In the genomic region with DNA sequence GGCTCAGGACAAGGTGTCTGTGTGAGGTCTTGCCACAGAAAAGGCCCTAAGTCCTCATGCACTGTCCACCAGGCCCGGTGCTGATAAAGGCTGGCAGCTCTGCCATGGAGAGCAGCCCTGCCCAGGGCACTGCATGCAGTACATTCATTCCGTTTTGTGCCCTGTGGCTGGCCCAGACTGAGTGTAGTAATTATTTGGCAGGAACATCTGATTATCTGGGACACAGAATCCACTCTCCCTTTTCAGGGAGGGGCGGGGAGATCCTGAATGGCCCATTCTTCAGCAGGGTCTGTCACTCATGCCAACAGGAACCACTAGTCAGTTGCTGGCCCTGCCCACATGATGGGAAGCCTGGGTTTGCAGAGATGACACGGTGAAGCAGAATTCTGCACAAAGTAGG, we compare ENCODE assay signal across 8 mouse cellular contexts. TPM values are rescaled to one million over a fixed set of nuclear protein-coding genes. Genes with fewer than 3 reads are reported as not detected.
DNase-seq lines count a peak whose midpoint lies in the region; ATAC-seq lines count a peak whose summit lies in the region.

No protein-coding gene starts in this region.

- H3K9ac ChIP-seq in hindbrain, embryonic 14.5 days: no peak overlapping the region
- H3K9ac ChIP-seq in hindbrain, embryonic 11.5 days (ENCODE audit: low read depth, low read length): no peak overlapping the region

- H3K27me3 ChIP-seq in hindbrain, embryonic 14.5 days (ENCODE audit: control insufficient read depth, insufficient read depth, low read length): no peaks in the 10 kb centered on the region
- no peaks in the 10 kb centered on the region for H3K27me3 ChIP-seq in hindbrain, embryonic 11.5 days (ENCODE audit: control insufficient read depth, insufficient read depth, low read length)

- H3K4me1 ChIP-seq in hindbrain, embryonic 14.5 days (replicated peaks; ENCODE audit: control insufficient read depth, insufficient read depth, low read length): no peaks in the 10 kb centered on the region
- H3K4me1 ChIP-seq in hindbrain, embryonic 11.5 days (replicated peaks; ENCODE audit: control insufficient read depth, insufficient read depth, low read length): no peaks in the 10 kb centered on the region

- H3K9me3 ChIP-seq in hindbrain, embryonic 14.5 days (ENCODE audit: control insufficient read depth, low read length): no peaks in the 10 kb centered on the region
- H3K9me3 ChIP-seq in hindbrain, embryonic 11.5 days (ENCODE audit: control insufficient read depth, low read length): no peaks in the 10 kb centered on the region

- 85% methylated on average over 4 of the region's 4 CpGs for WGBS in hindbrain, embryonic 14.5 days
- WGBS in hindbrain, embryonic 11.5 days: 92% methylated on average over 4 of the region's 4 CpGs

- peaks cover 98% of the 10 kb centered on the region for H3K36me3 ChIP-seq in hindbrain, embryonic 14.5 days (replicated peaks; ENCODE audit: control insufficient read depth, insufficient read depth)
- H3K36me3 ChIP-seq in hindbrain, embryonic 11.5 days (ENCODE audit: control insufficient read depth, insufficient read depth, low read length): peaks cover 34% of the 10 kb centered on the region

- H3K4me3 ChIP-seq in hindbrain, embryonic 14.5 days (replicated peaks; ENCODE audit: low read length): no peak overlapping the region
- H3K4me3 ChIP-seq in hindbrain, embryonic 11.5 days (ENCODE audit: low read depth, low read length): no peak overlapping the region

- DNase-seq in hindbrain, embryonic 14.5 days (ENCODE audit: low spot score): peak; percentile 30
- DNase-seq in hindbrain, embryonic 11.5 days (ENCODE audit: low spot score): no peak
- DNase-seq in cerebellum, adult 9-11 months: peak; percentile 93
- peak; percentile 28 to 75 for DNase-seq in layer of hippocampus, adult 18-20 months (ENCODE audit: low spot score in 2 of 2)
- peak; percentile 36 for DNase-seq in retina, postnatal 7 days (ENCODE audit: low read depth, low spot score)
- no peak for DNase-seq in spleen, postnatal 36 days (ENCODE audit: low spot score in 2 of 2)

- ATAC-seq in hindbrain, embryonic 14.5 days (ENCODE audit: low FRiP score): peak; percentile 23; the same call in 1 of the 2 replicates
- no peak for ATAC-seq in hindbrain, embryonic 11.5 days (ENCODE audit: low FRiP score)
- no peak for ATAC-seq in inflammation-experienced regulatory T-cells, adult 6 months
- ATAC-seq in activated CD4-positive, CD25-positive, alpha-beta regulatory T cell, adult 4 months: no peak

- H3K27ac ChIP-seq in hindbrain, embryonic 14.5 days: no peak overlapping the region
- H3K27ac ChIP-seq in hindbrain, embryonic 11.5 days (ENCODE audit: low read depth, low read length): no peak overlapping the region

- no peak overlapping the region for H3K4me2 ChIP-seq in hindbrain, embryonic 14.5 days (replicated peaks)
- H3K4me2 ChIP-seq in hindbrain, embryonic 11.5 days (replicated peaks; ENCODE audit: low read depth, low read length): no peak overlapping the region

RNA-seq across cellular contexts. Expression of a gene that starts 29.1 kb away (rescaled TPM):
- polyA plus RNA-seq in hindbrain, embryonic 14.5 days (2014; fragmentation: Nextera tagmentation; extraction: Ambion mirVana): 0.14 and 0.27 TPM in 2 replicates
- polyA plus RNA-seq in hindbrain, embryonic 11.5 days (2014; fragmentation: Nextera tagmentation; extraction: Ambion mirVana): 0.13 and 0.15 TPM in 2 replicates
- 1 to 10 TPM; 2.4 to 3.3 TPM for total RNA-seq in layer of hippocampus, adult 18-20 months (2021)
- 10 to 100 TPM in 1 of 3 experiments, 1 to 10 TPM in 2; 7.6 to 10.5 (median 8.7) TPM for polyA plus RNA-seq in inflammation-experienced regulatory T-cells, adult 6 months (2017; shearing (Covaris generic))
- polyA plus RNA-seq in activated CD4-positive, CD25-positive, alpha-beta regulatory T cell, adult 4 months (2017; shearing (Covaris generic)): 10 to 100 TPM in 1 of 2 experiments, 1 to 10 TPM in 1; 4.7 to 11.3 TPM

RNA-seq across cellular contexts. Expression of a gene that starts 30.9 kb away (rescaled TPM):
- 183 and 218 TPM in 2 replicates for polyA plus RNA-seq in hindbrain, embryonic 14.5 days (2014; fragmentation: Nextera tagmentation; extraction: Ambion mirVana)
- polyA plus RNA-seq in hindbrain, embryonic 11.5 days (2014; fragmentation: Nextera tagmentation; extraction: Ambion mirVana): 169 and 171 TPM in 2 replicates
- 100 to 1,000 TPM; 194 to 201 TPM for total RNA-seq in layer of hippocampus, adult 18-20 months (2021)
- 100 to 1,000 TPM; 339 to 508 (median 369) TPM for polyA plus RNA-seq in inflammation-experienced regulatory T-cells, adult 6 months (2017; shearing (Covaris generic))
- 100 to 1,000 TPM; 424 to 463 TPM for polyA plus RNA-seq in activated CD4-positive, CD25-positive, alpha-beta regulatory T cell, adult 4 months (2017; shearing (Covaris generic))

Comparison
In these comparisons a context has a peak if more than half of its experiments do, and no peak if none do; other contexts are left out.
1. DNase-seq: peak in hindbrain, embryonic 14.5 days (single experiment), cerebellum, adult 9-11 months (single experiment), layer of hippocampus, adult 18-20 months (2 of 2) and retina, postnatal 7 days (single experiment); none in hindbrain, embryonic 11.5 days (single experiment) and spleen, postnatal 36 days (0 of 2).